Mouse (Mus musculus) forebrain, embryonic 10.5 days (tissue): ENCODE measurements at regions not wholly inside any gene's neighbourhood (a gene's known extent, or its start where the extent isn't known, plus 50 kb on each side); places are given as distances from the start of the nearest gene placed in this dataset.

Source experiments
- DNase-seq: peaks from one replicate; pipeline ENCODE4 v3.0.0-alpha.2; 2017; ENCODE audit warnings: low spot score; ENCODE audit errors: extremely low spot score
- H3K27ac ChIP-seq: fragments of 300-500 bp; sonication (generic); 2 replicates; pipeline ENCODE4 v1.5.1; 2016; ENCODE audit warnings: mild to moderate bottlenecking
- H3K27me3 ChIP-seq: fragments of 300-500 bp; sonication (generic); 2 replicates; pipeline ENCODE4 v1.6.1; 2016; ENCODE audit warnings: mild to moderate bottlenecking; ENCODE audit not compliant: poor library complexity, severe bottlenecking
- H3K36me3 ChIP-seq: fragments of 300-500 bp; sonication (generic); replicated peaks from 2 replicates; pipeline ENCODE4 v1.6.1; 2016; ENCODE audit warnings: mild to moderate bottlenecking, moderate library complexity
- H3K4me1 ChIP-seq: fragments of 300-500 bp; sonication (generic); 2 replicates; pipeline ENCODE4 v1.6.1; 2016
- H3K4me3 ChIP-seq: fragments of 300-500 bp; sonication (generic); 2 replicates; pipeline ENCODE4 v1.5.1; 2016; ENCODE audit warnings: mild to moderate bottlenecking, moderate library complexity
- H3K9me3 ChIP-seq: fragments of 300-500 bp; sonication (generic); 2 replicates; pipeline ENCODE4 v1.6.1; 2016; ENCODE audit warnings: mild to moderate bottlenecking, moderate library complexity
- WGBS: fragments of 180-500 bp; shearing (Covaris S2); methylation state at CpG from one replicate; pipeline ENCODE4 v1.1.7; 2016; 5-methylcytosine and 5-hydroxymethylcytosine counted together

DNA sequence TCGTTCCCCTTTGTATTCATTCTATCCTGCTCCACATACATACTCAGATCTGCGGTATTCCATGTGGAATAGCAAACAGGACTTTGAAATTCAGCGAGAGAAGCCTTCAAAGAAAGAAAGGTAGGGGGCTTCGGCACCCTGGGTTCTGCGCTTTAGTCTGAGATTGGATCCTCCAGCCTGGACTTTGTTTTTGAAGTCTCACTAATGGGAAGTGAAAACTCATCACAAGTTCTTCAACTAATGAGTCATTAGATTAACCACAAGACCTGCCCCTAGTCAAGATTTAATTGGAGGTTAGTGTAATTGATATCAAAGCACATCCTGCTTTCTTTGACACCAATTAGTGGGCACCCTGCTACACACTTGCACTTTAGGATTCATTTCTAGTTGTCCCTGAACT, 492.5 kb upstream of the Zfp960 start:
- H3K4me3 ChIP-seq = no peak overlapping the region
- DNase-seq = no peak
- 49% methylated on average over 5 of the region's 5 CpGs for WGBS

DNA sequence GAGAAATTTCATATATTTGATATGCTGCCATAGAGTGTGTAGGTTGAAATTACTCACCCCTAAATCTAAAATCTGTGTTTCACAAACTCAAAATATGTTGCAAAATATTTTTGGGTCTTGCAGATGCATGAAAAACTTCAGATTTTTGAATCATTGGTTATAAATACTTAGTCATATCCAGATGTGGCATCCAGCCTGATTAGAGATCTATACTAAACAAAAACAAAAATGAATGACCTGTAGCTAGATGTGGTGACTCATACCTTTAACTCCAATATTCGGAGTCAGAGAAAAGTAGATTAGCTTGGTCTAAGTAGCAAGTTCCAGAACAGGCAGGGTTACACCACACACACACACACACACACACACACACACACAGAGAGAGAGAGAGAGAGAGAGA, 475.1 kb upstream of the Zfp960 start:
- WGBS = 80% methylated on average over 1 of the region's 1 CpGs
- no peaks in the 10 kb centered on the region for H3K9me3 ChIP-seq
- H3K36me3 ChIP-seq = no peaks in the 10 kb centered on the region
- no peak overlapping the region for H3K27ac ChIP-seq
- H3K4me3 ChIP-seq = no peak overlapping the region
- no peaks in the 10 kb centered on the region for H3K4me1 ChIP-seq
- no peak for DNase-seq
- H3K27me3 ChIP-seq = no peaks in the 10 kb centered on the region

More for the DNA sequence above, 492.5 kb upstream of the Zfp960 start:
- Histone ChIP-seq H3K36me3 (no peaks in the 10 kb centered on the region), H3K9me3 (no peaks in the 10 kb centered on the region), H3K4me1 (no peaks in the 10 kb centered on the region), H3K27ac (no peak overlapping the region), H3K27me3 (no peaks in the 10 kb centered on the region)

- no peaks in the 10 kb centered on the region for H3K36me3 ChIP-seq
- H3K27me3 ChIP-seq = no peaks in the 10 kb centered on the region
Observed at GRCm38 (mm10) chr17:16599671-16600070, 464.2 kb upstream of the Zfp960 start.

GRCm38 (mm10) chr17:16612405-16612979, 451.4 kb upstream of the Zfp960 start:
- Histone ChIP-seq H3K27me3 (no peaks in the 10 kb centered on the region), H3K36me3 (no peaks in the 10 kb centered on the region), H3K4me1 (no peaks in the 10 kb centered on the region), H3K27ac (no peak overlapping the region), H3K9me3 (no peaks in the 10 kb centered on the region), H3K4me3 (no peak overlapping the region)
- 54% methylated on average over 1 of the region's 1 CpGs for WGBS
- no peak for DNase-seq

More at GRCm38 (mm10) chr17:16599671-16600070, 464.2 kb upstream of the Zfp960 start:
- Histone ChIP-seq H3K4me3 (no peak overlapping the region), H3K4me1 (no peaks in the 10 kb centered on the region), H3K27ac (no peak overlapping the region), H3K9me3 (no peaks in the 10 kb centered on the region)
- no peak for DNase-seq
- WGBS = 76% methylated on average over 3 of the region's 3 CpGs

DNA sequence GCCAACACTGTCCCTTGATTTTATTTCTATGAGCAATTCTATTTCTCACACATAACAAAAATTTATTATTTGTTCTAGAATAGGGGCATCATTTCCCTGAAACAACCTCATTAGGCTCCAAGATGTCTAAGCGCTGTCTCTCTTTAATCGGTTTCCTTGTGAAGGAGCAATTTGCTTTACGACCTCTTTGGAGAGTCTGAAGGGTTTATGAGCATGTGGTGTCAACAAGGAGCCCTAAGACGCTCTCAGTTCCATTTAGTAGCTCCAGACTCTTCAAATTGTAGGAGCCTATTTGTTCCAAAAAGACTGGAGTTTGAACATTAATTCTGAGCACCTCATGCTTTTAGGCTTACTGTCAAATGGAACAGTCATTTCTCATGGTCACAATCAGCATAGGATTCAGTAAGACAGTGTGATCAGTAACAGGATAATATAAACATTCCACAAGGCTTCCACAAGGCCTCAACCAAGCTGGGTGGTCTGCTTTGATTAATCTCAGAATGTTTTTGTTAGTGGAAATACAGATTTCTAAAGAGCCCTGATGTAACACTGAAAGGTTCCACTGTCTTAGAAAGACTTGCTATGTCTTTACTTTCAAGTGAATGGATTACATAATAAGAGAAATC, 441.9 kb upstream of the Zfp960 start:
- WGBS = 87% methylated on average over 4 of the region's 4 CpGs
- no peaks in the 10 kb centered on the region for H3K36me3 ChIP-seq
- no peaks in the 10 kb centered on the region for H3K9me3 ChIP-seq
- no peaks in the 10 kb centered on the region for H3K27me3 ChIP-seq
- no peaks in the 10 kb centered on the region for H3K4me1 ChIP-seq
- H3K4me3 ChIP-seq = no peak overlapping the region
- no peak for DNase-seq
- no peak overlapping the region for H3K27ac ChIP-seq

- Histone ChIP-seq H3K27me3 (no peaks in the 10 kb centered on the region), H3K36me3 (no peaks in the 10 kb centered on the region), H3K9me3 (no peaks in the 10 kb centered on the region), H3K4me3 (no peak overlapping the region), H3K27ac (no peak overlapping the region), H3K4me1 (no peaks in the 10 kb centered on the region)
- DNase-seq = no peak
- 80% methylated on average over 1 of the region's 1 CpGs for WGBS
Observed at GRCm38 (mm10) chr17:16629854-16630253, 434.1 kb upstream of the Zfp960 start.

DNA sequence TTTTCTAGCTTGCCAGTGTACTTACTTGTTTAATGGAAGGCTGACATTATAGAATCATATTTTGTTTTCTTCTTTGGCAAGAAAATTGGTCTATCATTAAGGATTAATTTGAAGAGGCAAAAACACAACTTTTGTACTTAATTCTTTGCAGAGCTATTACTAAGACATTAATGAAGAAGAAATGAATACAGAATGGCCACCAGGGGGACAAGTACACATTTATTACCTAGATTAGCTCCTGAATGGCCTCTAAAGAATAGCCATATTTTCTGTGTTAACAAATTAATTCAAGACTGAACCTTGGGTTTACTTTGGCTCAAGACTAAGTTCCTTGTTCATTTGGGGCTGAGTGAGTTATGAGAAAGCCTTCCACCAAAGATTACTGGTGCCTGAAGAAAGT, 430.5 kb upstream of the Zfp960 start:
- Histone ChIP-seq H3K36me3 (no peaks in the 10 kb centered on the region), H3K27ac (no peak overlapping the region), H3K27me3 (no peaks in the 10 kb centered on the region), H3K9me3 (no peaks in the 10 kb centered on the region), H3K4me1 (no peaks in the 10 kb centered on the region), H3K4me3 (no peak overlapping the region)
- DNase-seq = no peak

DNA sequence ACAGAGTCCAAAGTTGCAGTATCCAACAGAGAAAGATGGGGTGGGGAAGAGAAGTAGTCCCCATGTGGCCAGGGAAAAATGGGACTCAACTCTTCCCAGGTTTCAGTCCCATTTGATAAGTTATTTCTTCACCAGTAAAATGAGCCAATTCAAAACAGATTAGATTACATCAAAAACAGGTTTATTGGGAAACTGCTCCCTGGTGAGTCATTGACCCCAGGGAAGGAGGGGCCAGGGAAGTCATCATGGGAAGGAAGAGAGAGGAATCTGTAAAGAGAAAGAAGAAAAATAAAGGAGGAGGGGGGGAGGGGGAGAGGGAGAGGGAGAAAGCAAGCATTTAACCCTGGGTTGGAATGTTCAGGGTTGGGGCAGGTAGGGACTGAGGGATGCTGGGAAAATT, 426.4 kb upstream of the Zfp960 start:
- Histone ChIP-seq H3K27ac (no peak overlapping the region), H3K9me3 (no peaks in the 10 kb centered on the region), H3K36me3 (no peaks in the 10 kb centered on the region), H3K4me1 (no peaks in the 10 kb centered on the region), H3K4me3 (no peak overlapping the region), H3K27me3 (no peaks in the 10 kb centered on the region)
- DNase-seq = no peak

- Histone ChIP-seq H3K4me1 (no peaks in the 10 kb centered on the region), H3K27me3 (no peaks in the 10 kb centered on the region), H3K36me3 (no peaks in the 10 kb centered on the region), H3K27ac (no peak overlapping the region), H3K4me3 (no peak overlapping the region), H3K9me3 (no peaks in the 10 kb centered on the region)
- DNase-seq = no peak
- 43% methylated on average over 1 of the region's 1 CpGs for WGBS
Observed at GRCm38 (mm10) chr17:16647942-16648341, 416.0 kb upstream of the Zfp960 start.

DNA sequence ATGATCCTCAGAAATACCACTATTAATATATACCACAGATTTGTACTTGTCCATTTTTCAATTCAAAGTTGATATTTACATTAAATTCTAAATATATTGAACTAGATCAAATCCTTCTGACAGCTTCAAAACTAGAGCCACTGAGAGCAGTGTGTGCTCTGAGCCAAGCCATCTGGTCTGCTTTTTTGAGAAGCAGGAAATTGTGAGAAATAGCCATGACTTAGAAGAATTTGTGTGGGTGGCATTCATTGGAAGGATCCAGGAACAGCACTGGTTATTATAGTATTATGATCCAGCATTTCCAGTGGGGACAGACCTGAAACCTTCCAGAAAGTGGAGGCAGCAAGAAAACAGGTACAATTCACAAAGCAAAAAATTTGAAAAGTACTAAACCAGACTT, 398.7 kb upstream of the Zfp960 start:
- H3K27me3 ChIP-seq = no peaks in the 10 kb centered on the region
- H3K9me3 ChIP-seq = no peaks in the 10 kb centered on the region
- no peak for DNase-seq
- H3K36me3 ChIP-seq = no peaks in the 10 kb centered on the region
- peaks cover 4% of the 10 kb centered on the region; the same call in 1 of the 2 replicates for H3K4me1 ChIP-seq
- no peak overlapping the region for H3K4me3 ChIP-seq
- H3K27ac ChIP-seq = no peak overlapping the region

DNA sequence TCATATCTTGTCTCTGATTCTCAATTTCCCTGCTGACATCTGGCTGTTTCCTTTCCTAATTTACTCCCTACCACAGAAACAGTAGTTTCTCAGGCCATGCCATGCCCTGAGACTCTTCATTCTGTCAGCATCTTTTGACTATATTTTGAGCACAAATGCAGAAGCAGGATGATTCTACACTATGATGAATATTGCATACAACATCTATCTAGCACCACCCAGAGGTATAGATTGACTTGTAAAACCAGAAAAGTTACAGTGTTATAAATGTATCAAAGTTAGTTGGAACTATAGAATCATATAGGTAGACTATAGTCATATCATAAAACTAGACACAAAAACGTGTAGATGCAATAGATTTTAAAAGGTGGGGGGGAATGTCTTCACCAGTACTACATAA, 396.3 kb upstream of the Zfp960 start:
- H3K4me3 ChIP-seq = no peak overlapping the region
- no peaks in the 10 kb centered on the region for H3K36me3 ChIP-seq
- DNase-seq = no peak
- peaks cover 4% of the 10 kb centered on the region; the same call in 1 of the 2 replicates for H3K4me1 ChIP-seq
- WGBS = 74% methylated on average over 1 of the region's 1 CpGs
- H3K9me3 ChIP-seq = no peaks in the 10 kb centered on the region
- no peak overlapping the region for H3K27ac ChIP-seq
- no peaks in the 10 kb centered on the region for H3K27me3 ChIP-seq

DNA sequence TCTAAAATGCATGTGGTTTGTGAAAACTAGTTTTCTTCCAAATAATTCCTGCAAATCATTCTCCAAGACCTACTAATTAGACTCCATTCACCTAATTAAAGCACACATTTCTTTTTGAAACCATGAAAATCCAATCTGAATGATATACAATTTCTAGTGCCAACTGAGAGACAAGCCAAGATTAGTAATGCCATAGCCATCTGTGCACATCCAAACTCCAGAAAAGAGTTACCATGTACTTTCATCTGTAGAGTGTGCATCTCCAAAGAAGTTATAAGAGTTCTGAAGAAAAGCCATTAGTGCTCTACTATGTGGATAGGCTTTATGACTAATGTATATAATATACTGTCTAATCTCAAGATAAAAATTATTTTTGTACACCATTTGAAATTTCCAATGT, 359.7 kb upstream of the Zfp960 start:
- H3K4me1 ChIP-seq = no peaks in the 10 kb centered on the region
- no peaks in the 10 kb centered on the region for H3K9me3 ChIP-seq
- no peaks in the 10 kb centered on the region for H3K27me3 ChIP-seq
- DNase-seq = no peak
- H3K36me3 ChIP-seq = no peaks in the 10 kb centered on the region
- no peak overlapping the region for H3K4me3 ChIP-seq
- no peak overlapping the region for H3K27ac ChIP-seq

- Histone ChIP-seq H3K4me1 (no peaks in the 10 kb centered on the region), H3K9me3 (no peaks in the 10 kb centered on the region), H3K27me3 (no peaks in the 10 kb centered on the region), H3K27ac (no peak overlapping the region), H3K4me3 (no peak overlapping the region), H3K36me3 (no peaks in the 10 kb centered on the region)
- DNase-seq = no peak
- WGBS = 98% methylated on average over 1 of the region's 1 CpGs
Observed at GRCm38 (mm10) chr17:16705890-16706289, 358.0 kb upstream of the Zfp960 start.

DNA sequence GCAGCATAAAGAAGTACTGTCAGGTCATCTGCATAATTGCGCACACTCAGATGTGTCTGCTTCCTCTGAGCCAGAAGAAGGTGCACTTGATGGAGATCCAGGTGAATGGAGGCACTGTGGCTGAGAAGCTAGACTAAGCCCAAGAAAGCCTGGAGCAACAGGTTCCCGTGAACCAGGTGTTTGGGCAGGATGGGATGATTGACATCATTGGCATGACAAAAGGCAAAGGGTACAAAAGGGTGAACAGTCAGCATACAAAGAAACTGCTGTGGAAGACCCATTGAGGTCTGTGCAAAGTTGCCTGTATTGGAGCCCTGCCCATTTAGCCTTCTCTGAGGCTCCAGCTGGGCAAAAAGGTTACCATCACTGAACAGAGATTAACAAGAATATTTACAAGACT, 337.0 kb upstream of the Zfp960 start:
- Histone ChIP-seq H3K27me3 (no peaks in the 10 kb centered on the region), H3K27ac (no peak overlapping the region), H3K4me3 (no peak overlapping the region), H3K4me1 (no peaks in the 10 kb centered on the region), H3K36me3 (no peaks in the 10 kb centered on the region), H3K9me3 (no peaks in the 10 kb centered on the region)
- DNase-seq = no peak
- 90% methylated on average over 2 of the region's 2 CpGs for WGBS
